Mouse (Mus musculus): ENCODE measurements around the gene Gpr88.

The Gpr88 gene

GRCm38 (mm10) chr3:116203942-116204341 lies 49.4 kb downstream of the Gpr88 start:
- in situ Hi-C loops (cut with MboI, MseI), result no loop called here

- in situ Hi-C loops (cut with MboI, MseI), result no loop called here
These were observed 53.2 kb downstream of the Gpr88 start for GRCm38 (mm10) chr3:116200060-116200459.

All from T-helper 2 cell (primary cell).